Mouse (Mus musculus) spleen, postnatal 36 days (tissue): ENCODE measurements around the gene Elmo2.

ENCODE experiments used
- DNase-seq, 2 experiments: peaks; one replicate each; pipeline ENCODE4 v3.0.0; 2022; ENCODE audit warnings: low spot score in 2 of 2, mixed read lengths in 1 of 2

The Elmo2 gene

DNA sequence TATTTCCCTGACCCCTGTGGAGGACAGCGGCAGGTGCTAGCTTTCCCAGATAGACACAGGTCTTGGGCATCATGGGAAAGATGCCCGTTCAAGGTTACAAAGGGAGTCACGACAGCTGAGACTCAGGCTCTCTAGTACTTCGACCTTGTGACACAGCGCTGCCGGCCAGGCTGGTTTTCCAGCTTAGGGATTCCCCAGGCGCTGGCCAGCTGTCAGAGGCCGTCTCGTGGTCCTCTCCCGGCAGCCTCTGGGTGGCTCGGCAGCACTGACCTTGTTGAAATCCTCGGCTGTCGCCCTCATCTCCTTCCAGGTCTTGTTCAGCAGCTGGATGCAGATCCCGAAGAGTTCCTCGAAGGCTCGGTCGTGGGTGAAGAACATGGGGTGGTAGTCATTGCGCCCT lies 29.7 kb downstream of the Elmo2 start:
- no peak for DNase-seq

DNA sequence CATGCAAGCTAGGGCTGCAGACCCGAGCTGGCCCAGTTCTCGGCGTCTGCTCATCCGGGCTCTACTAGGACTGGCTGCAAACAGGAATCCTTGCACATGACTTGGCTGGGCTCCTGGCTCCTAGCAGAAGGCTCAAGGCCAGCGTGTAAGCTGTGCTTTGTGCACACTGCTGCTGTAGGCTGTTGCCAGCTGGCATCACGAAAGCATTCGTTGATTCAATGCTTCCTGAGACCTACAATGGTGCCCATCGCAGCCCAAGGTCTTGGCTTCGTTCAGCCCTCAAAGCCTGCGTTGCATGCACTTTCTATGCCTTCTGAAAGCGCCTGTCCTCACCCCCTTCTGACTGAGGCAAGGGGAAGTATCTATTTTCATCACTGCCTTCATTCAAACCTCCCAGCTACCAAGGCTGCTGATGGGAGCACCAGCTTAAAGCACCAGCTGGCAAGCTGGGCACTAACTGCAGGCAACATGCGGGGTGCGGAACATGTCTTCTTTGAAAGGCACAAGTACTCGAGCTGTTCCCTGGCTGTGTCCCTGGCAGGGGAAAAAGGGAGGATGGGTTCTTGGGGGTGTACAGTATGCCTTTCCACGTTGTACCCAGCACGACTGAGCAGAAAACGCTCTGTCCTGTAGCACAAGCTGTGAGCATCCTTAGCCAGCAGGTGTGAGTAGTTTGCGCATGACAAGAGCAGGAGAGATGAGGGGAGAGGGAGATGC lies 37.8 kb downstream of the Elmo2 start:
- DNase-seq, result peak; percentile 19 to 25

DNA sequence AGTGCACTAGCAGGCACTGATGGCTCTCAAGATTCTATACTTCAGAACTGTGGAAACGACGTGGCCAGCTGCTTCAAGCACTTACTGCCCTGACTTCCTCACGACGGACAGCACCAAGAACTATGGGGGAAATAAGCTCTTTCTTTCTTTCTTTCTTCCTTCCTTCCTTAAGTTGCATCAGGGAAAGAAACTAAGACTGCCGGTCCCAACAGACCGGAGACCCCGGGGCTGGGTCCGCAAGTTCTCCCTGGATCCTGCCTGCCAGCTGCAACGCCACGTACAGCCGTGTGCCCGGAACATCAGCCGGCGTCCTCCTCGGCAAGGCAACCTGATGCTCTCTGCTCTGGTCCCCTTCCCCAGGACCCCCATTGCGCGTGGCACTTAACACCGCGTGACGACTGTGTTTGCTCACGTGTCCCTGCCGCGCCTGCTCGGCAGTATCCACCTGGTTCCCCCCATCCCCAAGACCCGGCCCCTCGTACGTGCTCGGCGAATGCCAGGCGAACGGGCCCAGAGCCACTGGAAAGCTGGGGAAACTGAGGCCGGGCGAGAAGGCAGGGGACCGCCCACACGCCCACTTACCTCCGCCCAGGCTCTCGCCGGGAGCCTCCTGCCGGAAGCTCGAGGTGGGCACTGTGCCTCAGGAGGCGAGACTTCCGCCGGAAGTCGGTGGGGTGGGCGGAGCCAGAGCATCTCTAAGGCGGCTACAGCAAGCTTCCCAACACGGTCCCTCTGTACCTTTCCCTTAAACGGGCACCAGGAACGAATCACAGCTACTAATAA lies 38.9 kb downstream of the Elmo2 start, which contains the start of gene Slc35c2:
TSS of gene Slc35c2 (minus strand) at position 668 of the 783 bp plus-strand sequence.
- peak; percentile 86 for DNase-seq

DNA sequence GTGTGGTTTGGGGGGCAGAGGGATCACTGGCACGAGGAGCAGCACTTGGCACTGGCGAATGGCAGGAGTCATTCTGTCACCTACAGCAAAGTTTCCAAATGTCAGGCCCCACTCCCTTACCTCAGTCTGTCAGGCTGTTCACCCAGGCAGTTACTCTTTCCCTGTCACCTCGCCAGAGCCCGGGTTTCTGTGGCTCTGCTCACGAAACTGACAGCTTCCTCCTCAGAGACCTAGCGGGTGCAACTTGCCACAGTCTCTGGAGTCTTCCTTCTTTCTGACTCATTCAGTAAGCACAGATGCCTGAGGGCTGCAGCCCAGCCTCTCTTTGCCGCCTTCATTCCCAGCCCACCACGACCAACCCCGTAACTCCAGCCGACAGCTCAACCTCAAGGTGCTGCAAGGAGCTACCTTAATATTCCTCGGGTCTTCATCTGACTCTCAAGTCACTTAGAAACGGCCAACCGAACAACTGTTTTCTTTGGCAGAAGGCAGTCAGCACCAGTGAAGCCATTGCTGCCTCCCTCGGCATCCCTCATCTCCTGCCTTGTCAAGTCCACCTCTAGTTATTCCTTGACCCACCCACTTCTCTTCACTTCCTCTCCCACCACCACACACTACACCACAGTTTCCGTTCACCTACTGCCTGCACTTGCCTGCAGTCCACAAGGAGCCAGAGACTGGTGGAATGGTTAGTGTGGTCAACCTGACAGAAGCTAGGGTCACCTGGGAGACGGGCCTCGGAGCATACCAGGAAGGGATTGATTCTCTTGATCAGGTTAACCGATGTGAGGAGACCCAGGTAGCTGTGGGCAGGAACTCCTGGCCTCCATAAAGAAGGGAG lies 39.7 kb downstream of the Elmo2 start:
- peak; percentile 66 to 69 for DNase-seq

GRCm38 (mm10) chr2:165285621-165286020 lies 40.7 kb downstream of the Elmo2 start:
- DNase-seq, result peak; percentile 75 to 76

DNA sequence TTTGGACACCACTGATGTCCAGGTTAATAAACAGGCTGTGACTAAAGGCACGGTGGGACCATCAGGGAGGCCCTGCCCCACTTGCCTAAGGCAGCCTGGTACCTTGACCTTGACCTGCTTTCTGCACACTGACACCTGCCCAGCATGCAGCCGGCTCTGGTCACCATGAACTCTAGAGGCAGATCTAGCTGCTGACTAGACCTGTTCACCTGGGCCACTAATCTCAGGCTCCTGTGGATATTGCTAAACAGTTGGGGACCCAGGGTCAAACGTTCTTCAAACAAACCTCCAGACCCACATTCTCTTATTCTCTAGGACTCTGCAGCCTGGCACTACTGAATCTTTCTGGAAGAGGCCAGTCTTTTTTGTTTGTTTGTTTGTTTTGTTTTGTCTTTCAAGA lies 41.2 kb downstream of the Elmo2 start:
- DNase-seq, result no peak

DNA sequence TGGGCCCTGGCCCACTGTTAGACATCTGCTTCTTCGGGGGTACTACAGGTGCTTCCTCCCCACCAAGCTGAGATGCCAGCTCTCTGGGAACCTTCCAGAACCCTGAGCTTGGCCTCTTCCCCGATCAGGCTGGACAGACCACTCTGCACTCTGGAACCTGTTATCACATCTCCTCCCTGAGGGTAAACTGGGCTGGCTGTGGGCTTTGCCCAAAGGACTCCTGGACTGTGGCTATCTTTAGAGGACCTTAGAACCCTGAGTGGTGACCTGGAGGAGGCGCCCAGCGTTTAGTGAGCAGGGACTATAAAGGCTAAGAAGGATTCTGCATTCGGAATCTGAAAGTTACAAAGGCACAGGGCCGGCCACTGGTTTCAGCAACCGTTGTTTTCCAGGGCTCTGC lies 41.9 kb downstream of the Elmo2 start:
- DNase-seq, result no peak

GRCm38 (mm10) chr2:165283644-165284043 lies 42.6 kb downstream of the Elmo2 start:
- no peak for DNase-seq

GRCm38 (mm10) chr2:165281779-165282311 lies 44.4 kb downstream of the Elmo2 start:
- DNase-seq, result no peak

DNA sequence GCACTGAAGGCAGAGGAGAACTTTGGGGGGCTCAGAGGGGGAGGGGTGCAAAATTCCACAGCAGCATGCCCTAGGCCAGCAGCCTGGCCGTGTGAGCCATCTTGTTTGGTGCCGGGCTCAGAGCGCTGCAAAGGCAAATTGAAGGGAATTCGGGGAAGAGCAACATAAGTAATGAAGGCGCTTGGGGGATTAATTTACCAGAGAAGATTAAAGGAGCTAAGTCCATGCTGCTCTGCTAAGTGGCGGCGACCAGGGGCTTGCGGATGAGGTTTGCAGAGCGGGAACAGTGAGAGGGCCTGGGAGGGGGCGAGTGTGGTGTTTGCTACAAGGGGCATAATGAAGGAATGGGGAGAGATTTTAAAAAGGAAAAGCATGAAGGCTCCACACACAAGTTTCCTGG lies 46.9 kb downstream of the Elmo2 start:
- no peak for DNase-seq

DNA sequence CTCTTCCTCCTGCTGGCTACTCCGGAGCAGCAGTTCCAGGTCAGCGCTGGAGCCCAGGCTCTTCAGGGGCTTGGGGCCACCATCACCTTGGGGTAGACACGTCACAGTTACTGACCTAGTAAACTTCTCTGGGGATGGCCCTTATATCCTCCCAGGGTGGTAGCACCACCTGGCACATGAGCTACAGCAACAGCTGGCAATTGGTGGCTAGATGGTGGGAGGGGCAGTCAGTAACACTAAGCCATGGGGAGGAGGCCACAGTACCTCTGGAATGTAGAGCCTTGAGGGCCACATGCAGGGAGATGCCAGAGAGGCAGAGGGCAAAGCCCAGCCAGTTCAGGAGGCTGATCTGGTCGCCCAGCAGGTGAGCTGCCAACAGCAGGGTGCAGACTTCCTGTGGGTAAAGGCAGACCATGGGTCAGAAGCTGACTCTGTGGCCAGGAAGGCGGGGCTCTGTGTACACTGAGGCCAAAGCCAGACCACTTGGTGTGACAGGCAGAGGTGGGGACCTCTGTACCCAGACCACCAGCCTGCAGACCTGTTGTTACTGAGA lies 49.0 kb downstream of the Elmo2 start:
- no peak for DNase-seq

GRCm38 (mm10) chr2:165275824-165276223 lies 50.5 kb downstream of the Elmo2 start:
- DNase-seq, result peak; percentile 40 to 66

GRCm38 (mm10) chr2:165275124-165275640 lies 51.1 kb downstream of the Elmo2 start:
- DNase-seq, result no peak

GRCm38 (mm10) chr2:165273589-165273988 lies 52.7 kb downstream of the Elmo2 start:
- no peak for DNase-seq

- no peak for DNase-seq
Observed at GRCm38 (mm10) chr2:165271326-165271725, 55.0 kb downstream of the Elmo2 start.

GRCm38 (mm10) chr2:165270858-165271257 lies 55.4 kb downstream of the Elmo2 start:
- peak in 1 of 2 experiments; percentile 13 for DNase-seq

GRCm38 (mm10) chr2:165266739-165267138 lies 59.5 kb downstream of the Elmo2 start:
- no peak for DNase-seq

- no peak for DNase-seq
Observed at GRCm38 (mm10) chr2:165263861-165264260, 62.4 kb downstream of the Elmo2 start.

- DNase-seq, result no peak
Observed at GRCm38 (mm10) chr2:165262274-165262990, 63.8 kb downstream of the Elmo2 start.

- DNase-seq, result no peak
Observed at GRCm38 (mm10) chr2:165259859-165260258, 66.4 kb downstream of the Elmo2 start.

- DNase-seq, result no peak
Observed at GRCm38 (mm10) chr2:165258321-165258720, 68.0 kb downstream of the Elmo2 start.
